Mouse (Mus musculus): ENCODE data around the gene Lmbrd1.
"Not testable (repeated sequence)": the region's sequence is repeated elsewhere in the genome, so short reads cannot be mapped to it uniquely, and the experiment has no call there.

Gene Lmbrd1

DNA sequence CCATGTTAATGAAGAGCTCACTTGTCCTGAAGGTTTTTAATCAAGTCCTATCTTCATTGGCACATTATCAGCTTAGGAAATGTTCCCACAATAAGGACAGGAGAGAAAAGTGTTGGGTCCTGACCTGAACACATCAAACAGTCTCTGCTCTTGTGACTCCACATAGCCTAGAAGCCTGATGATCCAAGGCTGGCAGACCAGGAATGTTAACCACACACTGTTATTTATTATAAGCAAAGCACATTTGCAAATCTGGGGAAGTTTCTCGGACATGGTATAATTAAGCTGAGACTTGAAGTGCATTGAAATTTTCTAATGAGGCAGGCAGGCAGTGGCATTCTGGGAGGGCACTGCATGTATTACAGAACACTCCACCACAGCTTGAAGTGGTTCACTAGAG, 41.8 kb downstream of the Lmbrd1 start:
- no peak for DNase-seq (ENCODE audit: extremely low spot score, low spot score)

DNA sequence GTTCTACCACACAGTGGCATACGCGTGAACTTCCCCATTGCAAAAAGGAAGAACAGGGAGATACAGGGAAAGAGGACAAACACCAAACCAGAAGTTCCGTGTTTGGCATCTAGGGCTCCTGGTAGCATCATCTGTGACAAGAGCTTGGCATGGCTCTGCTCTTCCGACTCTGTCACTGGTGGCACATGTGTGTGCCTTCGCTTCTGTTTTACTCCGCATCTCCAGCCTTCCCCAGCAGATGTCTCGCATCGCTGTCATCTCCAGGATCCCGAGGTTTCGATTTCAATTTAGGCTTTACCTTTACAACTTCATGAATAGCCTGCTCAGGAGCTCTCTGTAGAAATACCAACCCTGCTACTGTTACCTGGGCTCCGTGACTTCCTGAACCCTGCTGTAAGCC, 51.4 kb downstream of the Lmbrd1 start:
- no peak for DNase-seq (ENCODE audit: extremely low spot score, low spot score)

- no peak for DNase-seq (ENCODE audit: extremely low spot score, low spot score)
These were observed 53.9 kb downstream of the Lmbrd1 start for GRCm38 (mm10) chr1:24732286-24732685.

DNA sequence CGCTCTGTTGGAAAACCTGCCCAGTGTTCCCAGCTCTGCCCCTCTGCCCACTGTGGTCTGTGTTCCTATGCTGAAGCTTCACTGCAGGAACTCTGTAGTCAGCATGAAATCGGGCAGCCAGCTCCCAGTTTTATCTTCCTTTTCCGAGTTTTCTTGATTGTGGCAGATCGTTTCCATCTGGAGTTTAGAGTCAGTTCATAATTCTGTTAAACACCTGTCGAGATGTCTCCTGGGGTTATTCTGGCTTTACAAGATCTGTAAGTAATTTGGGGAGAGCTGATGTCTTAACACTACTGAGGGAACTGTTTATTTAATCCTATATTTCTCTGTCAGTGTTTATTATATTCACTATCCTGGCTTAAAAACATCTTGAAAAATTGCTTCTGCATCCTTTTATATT, 56.4 kb downstream of the Lmbrd1 start:
- DNase-seq (ENCODE audit: extremely low spot score, low spot score), result no peak

GRCm38 (mm10) chr1:24740903-24741302, 62.5 kb downstream of the Lmbrd1 start:
- no peak for DNase-seq (ENCODE audit: extremely low spot score, low spot score)

- no peak for DNase-seq (ENCODE audit: extremely low spot score, low spot score)
These were observed 63.1 kb downstream of the Lmbrd1 start for GRCm38 (mm10) chr1:24741552-24741951.

DNA sequence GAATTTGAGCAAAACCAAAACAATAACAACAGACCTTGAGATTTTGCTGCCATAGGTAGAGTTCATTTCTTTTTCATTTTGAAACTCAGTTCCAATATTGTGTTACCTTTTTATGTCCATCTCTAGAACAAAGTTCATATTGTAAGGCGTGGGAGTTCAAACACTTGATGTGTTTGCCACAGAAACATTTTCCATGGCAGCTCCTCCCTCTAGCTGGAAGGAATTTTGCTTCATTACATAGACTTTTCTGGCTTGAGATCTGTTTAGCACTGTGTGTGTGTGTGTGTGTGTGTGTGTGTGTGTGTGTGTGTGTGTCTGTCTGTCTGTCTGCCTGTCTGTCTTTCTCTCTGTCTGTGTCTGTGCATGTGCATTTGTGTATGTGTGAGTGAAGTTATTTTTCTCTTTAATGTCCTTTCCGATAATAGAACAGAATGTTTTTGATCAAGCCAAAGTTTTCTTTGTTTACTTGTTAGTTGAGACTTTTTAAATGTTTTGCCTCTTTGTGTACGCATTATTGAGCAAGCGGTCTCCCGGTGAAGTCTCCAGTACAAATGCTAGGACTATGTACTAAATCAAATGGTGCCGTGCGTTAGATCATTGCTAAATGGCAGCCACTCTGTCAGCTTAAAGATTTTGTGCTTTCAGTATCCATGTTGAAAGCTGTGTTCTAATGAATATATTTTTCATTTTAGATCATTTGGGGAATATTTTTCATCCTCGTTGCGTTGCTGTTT, 64.9 kb downstream of the Lmbrd1 start:
- DNase-seq (ENCODE audit: extremely low spot score, low spot score), result no peak

- no peak for DNase-seq (ENCODE audit: extremely low spot score, low spot score)
These were observed 74.3 kb downstream of the Lmbrd1 start for GRCm38 (mm10) chr1:24752715-24753114.

GRCm38 (mm10) chr1:24758516-24758915, 80.1 kb downstream of the Lmbrd1 start:
- no peak for DNase-seq (ENCODE audit: extremely low spot score, low spot score)

- DNase-seq (ENCODE audit: extremely low spot score, low spot score), result no peak
These were observed 88.0 kb downstream of the Lmbrd1 start for GRCm38 (mm10) chr1:24766466-24766865.

DNA sequence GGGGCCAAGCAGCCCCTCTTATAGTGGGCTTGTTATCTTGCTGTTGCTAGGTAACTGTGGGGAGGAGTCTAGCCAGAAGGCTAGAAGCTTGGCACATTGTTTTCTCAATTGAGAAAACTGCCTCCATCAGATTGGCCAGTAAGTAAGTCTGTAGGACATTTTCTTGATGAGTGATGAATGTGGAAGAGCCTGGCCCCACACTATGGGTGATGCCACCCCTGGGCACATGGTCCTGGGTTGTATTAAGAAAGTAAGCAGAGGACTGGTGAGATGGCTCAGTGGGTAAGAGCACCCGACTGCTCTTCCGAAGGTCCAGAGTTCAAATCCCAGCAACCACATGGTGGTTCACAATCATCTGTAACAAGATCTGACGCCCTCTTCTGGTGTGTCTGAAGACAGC, 88.8 kb downstream of the Lmbrd1 start:
- DNase-seq (ENCODE audit: extremely low spot score, low spot score), result not testable (repeated sequence)

GRCm38 (mm10) chr1:24773642-24774041, 95.2 kb downstream of the Lmbrd1 start:
- DNase-seq (ENCODE audit: extremely low spot score, low spot score), result no peak

- DNase-seq (ENCODE audit: extremely low spot score, low spot score), result no peak
These were observed 98.1 kb downstream of the Lmbrd1 start for GRCm38 (mm10) chr1:24776576-24776975.

DNA sequence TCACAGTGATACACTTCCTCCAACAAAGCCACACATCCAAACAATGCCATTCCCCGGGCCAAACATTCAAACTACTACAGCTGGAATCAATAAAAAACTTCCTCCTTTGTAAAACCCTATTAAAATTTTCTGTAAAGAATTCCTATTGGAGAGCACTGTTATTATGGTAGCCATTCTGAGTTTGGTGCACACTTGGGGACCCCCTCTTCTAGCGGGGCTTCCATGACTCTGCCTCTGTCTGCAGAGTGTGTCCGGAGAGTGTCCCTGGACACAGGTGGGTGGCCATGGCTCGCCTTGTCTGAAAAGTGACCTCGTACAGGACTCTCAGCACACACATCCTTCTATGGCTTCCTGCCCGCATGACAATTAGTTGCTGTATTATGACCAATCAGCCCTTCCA, 114.7 kb downstream of the Lmbrd1 start:
- no peak for DNase-seq (ENCODE audit: extremely low spot score, low spot score)

- not testable (repeated sequence) for DNase-seq (ENCODE audit: extremely low spot score, low spot score)
These were observed 129.5 kb downstream of the Lmbrd1 start for GRCm38 (mm10) chr1:24807971-24808370.

Data from neural tube, embryonic 10.5 days (tissue).